Mouse (Mus musculus) embryonic facial prominence, embryonic 12.5 days (tissue): Measurements from ENCODE around the gene Shc3. TPM values are rescaled to one million over a fixed set of nuclear protein-coding genes. Genes with fewer than 3 reads are reported as not detected.

ENCODE experiments used
- ATAC-seq: fragments of 200-750 bp; cut with Nextera tagmentation; 2 replicates; pipeline ENCODE4 v1.8.0; 2017; ENCODE audit not compliant: insufficient number of reproducible peaks, insufficient read depth, low FRiP score, low TSS enrichment
- H3K27ac ChIP-seq: fragments of 300-500 bp; sonication (generic); 2 replicates; pipeline ENCODE4 v1.5.1; 2016; ENCODE audit warnings: mild to moderate bottlenecking
- H3K27me3 ChIP-seq: fragments of 300-500 bp; sonication (generic); 2 replicates; pipeline ENCODE4 v1.6.1; 2016; ENCODE audit warnings: mild to moderate bottlenecking, moderate library complexity
- H3K36me3 ChIP-seq: fragments of 300-500 bp; sonication (generic); 2 replicates; pipeline ENCODE4 v1.6.1; 2016; ENCODE audit warnings: mild to moderate bottlenecking
- H3K4me1 ChIP-seq: fragments of 300-500 bp; sonication (generic); 2 replicates; pipeline ENCODE4 v1.6.1; 2016
- H3K4me2 ChIP-seq: fragments of 300-500 bp; sonication (generic); replicated peaks from 2 replicates; pipeline ENCODE4 v1.6.1; 2016; ENCODE audit warnings: mild to moderate bottlenecking, moderate library complexity
- H3K4me3 ChIP-seq: fragments of 300-500 bp; sonication (generic); 2 replicates; pipeline ENCODE4 v1.5.1; 2016; ENCODE audit warnings: mild to moderate bottlenecking
- H3K9ac ChIP-seq: fragments of 300-500 bp; sonication (generic); 2 replicates; pipeline ENCODE4 v1.6.1; 2016; ENCODE audit warnings: mild to moderate bottlenecking, moderate library complexity
- H3K9me3 ChIP-seq: fragments of 300-500 bp; sonication (generic); 2 replicates; pipeline ENCODE4 v1.6.1; 2016; ENCODE audit warnings: mild to moderate bottlenecking, moderate library complexity
- WGBS: fragments of 180-500 bp; shearing (Covaris S2); methylation state at CpG from one replicate; pipeline ENCODE4 v1.1.7; 2016; 5-methylcytosine and 5-hydroxymethylcytosine counted together
- polyA plus RNA-seq: library from polyadenylated mRNA; unstranded; fragments of >200 nt; fragmentation: Nextera tagmentation; extraction: Ambion mirVana; gene quantifications from 2 replicates; pipeline ENCODE4 v1.2.1, GENCODE M21; 2016

Gene Shc3
- polyA plus RNA-seq = 1.7 and 2.5 TPM in 2 replicates

DNA sequence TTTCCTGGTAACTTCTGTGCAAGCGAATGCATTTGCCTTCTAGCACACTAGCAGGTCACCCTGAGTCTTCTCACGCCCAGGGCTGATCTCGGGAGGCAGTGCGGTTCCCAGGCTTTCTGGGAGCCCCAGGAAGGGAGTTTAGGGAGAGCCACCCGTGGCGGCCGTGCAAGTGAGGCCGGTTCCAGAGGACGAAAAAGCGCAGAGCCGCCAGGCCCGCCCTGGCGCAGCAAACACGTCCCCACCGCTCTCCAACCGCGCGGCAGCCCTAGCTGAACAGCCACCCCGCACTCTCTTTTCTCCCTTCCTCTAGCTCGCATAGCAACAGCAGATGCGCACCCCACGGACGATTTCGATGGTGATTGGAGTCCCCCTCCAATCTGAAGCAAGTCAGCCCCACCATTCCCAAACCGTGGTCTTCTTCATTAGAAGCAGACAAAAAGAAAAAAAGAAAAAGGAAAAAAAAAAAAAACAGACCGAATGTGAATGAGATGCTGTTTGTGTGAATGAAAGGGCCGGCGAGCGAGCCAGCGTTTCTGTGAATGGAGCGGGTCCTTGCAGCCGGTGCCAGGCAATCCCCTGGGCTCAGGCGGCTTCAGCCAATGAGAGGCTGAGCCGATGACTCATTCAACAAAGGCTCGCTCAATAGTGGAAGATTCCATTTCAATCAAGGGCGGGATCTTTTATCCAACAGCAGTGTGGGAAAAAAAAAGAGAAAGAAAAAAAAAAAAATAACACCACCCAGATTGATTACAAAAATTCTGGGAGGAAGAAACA, at the start of gene Shc3:
TSS of gene Shc3 (minus strand) at position 509 of the 774 bp plus-strand sequence.
- H3K27me3 ChIP-seq = peaks cover 54% of the 10 kb centered on the region

DNA sequence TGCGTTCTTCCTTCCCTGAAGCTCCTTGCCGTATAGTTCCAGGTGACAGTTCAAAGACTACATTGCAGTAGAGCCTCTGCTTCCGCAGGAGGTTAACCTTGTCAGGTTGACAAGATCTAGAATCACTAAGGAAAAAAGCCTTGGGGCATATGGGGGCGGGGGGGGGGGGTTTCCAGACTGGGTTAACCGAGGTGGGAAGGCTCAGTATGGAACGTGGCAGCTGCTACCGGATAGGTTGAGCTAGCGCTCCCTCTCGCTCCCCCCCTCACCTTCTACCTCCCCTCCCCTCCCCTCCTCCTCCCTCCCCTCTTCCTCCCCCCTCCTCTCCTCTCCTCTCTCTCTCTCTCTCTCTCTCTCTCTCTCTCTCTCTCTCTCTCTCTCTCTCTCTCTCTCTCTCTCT, 49.4 kb upstream of the Shc3 start:
- Histone ChIP-seq H3K9me3 (no peaks in the 10 kb centered on the region), H3K9ac (no peak overlapping the region), H3K27me3 (no peaks in the 10 kb centered on the region), H3K36me3 (no peaks in the 10 kb centered on the region), H3K4me3 (no peak overlapping the region), H3K27ac (no peak overlapping the region), H3K4me1 (peaks cover 7% of the 10 kb centered on the region; the same call in 1 of the 2 replicates), H3K4me2 (no peak overlapping the region)
- 8% methylated on average over 6 of the region's 9 CpGs for WGBS
- ATAC-seq = no peak

More for the DNA sequence above, at the start of gene Shc3:
- peaks cover 21% of the 10 kb centered on the region for H3K4me1 ChIP-seq
- ATAC-seq = peak; percentile 74; the same call in 1 of the 2 replicates
- no peaks in the 10 kb centered on the region for H3K36me3 ChIP-seq
- H3K4me2 ChIP-seq = peak within 1 kb of the TSS; percentile 92
- H3K9me3 ChIP-seq = peaks cover 4% of the 10 kb centered on the region; the same call in 1 of the 2 replicates
- H3K4me3 ChIP-seq = peak within 1 kb of the TSS; percentile 31
- peak within 1 kb of the TSS; percentile 67 for H3K27ac ChIP-seq
- WGBS = under 1% methylated on average over 36 of the region's 36 CpGs
- H3K9ac ChIP-seq = peak within 1 kb of the TSS; percentile 48

DNA sequence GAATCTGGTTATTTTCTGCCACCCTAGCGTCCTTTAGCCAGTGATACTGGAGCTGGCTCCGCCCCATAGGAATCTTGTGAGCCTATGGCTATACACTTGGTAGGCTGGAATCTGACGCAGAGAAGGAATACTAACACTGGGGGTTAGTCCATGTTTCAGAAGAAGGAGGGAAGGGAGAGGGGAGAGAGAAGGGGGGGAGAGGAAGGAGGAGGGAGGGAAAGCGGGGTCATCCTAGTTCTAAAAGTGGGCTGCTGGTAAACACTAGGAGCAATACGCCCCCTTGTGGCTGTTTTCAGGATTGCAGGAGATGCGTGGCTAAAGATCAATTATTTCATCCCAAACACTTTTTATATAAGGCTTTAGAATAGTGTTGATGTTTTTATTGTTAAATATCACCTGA, 48.6 kb upstream of the Shc3 start:
- Histone ChIP-seq H3K36me3 (no peaks in the 10 kb centered on the region), H3K4me1 (peaks cover 7% of the 10 kb centered on the region; the same call in 1 of the 2 replicates), H3K4me2 (no peak overlapping the region), H3K27ac (no peak overlapping the region), H3K9ac (no peak overlapping the region), H3K4me3 (no peak overlapping the region), H3K27me3 (no peaks in the 10 kb centered on the region), H3K9me3 (no peaks in the 10 kb centered on the region)
- no peak for ATAC-seq
- 17% methylated on average over 6 of the region's 6 CpGs for WGBS

DNA sequence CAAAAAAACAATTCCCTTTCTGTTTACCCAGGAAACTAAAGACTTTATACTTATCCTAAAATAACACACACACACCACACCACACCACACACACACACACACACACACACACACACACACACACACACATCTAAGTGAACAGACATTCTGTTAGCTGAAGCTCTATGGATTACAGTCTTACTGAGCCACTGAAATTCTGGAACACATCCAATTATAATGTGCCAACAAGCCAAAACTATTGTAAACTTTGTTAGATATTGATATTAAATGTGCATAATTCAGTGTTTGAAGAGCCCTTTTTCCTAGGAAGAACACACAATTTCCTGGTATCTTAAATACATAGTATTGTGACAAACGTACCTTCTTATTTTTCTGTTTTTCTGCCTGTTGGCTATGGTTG, 48.1 kb upstream of the Shc3 start:
- Histone ChIP-seq H3K9me3 (no peaks in the 10 kb centered on the region), H3K4me3 (no peak overlapping the region), H3K4me1 (peaks cover 7% of the 10 kb centered on the region; the same call in 1 of the 2 replicates), H3K36me3 (no peaks in the 10 kb centered on the region), H3K27ac (no peak overlapping the region), H3K9ac (no peak overlapping the region), H3K4me2 (no peak overlapping the region), H3K27me3 (no peaks in the 10 kb centered on the region)
- no peak for ATAC-seq
- WGBS = 56% methylated on average over 1 of the region's 1 CpGs

DNA sequence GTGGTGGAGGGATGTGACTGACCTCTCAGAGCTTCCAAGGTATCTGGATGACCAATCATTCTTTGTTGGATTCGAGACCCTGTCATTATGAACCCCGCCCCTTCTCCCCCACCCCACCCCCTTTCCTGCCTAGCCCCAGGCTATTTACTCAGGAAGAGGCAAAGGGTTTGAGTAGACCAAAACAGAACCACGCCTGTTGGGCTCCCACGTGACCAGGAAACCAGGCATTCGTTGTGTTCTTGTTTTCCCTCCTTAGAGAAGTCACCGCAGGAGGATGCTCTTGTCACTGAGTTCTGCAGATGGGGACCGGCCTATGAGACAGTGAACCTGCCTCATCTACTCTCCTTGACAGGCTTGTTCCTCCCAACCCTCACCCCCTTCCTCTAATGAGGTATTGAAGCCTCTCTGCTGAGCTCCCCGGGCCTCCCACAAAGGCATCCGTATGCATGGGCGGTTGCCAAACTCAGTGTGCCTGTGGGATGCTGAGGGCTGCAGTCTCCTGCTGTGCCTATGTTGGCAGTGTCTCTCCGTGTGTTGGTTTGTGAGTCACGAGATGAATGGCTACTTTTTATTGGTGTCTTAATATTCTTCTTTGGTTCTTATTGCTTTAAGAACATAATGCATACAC, 47.3 kb upstream of the Shc3 start:
- 9% methylated on average over 12 of the region's 12 CpGs for WGBS
- H3K9me3 ChIP-seq = no peaks in the 10 kb centered on the region
- peaks cover 7% of the 10 kb centered on the region; the same call in 1 of the 2 replicates for H3K4me1 ChIP-seq
- H3K27me3 ChIP-seq = no peaks in the 10 kb centered on the region
- no peak for ATAC-seq
- no peak overlapping the region for H3K4me2 ChIP-seq
- no peak overlapping the region for H3K27ac ChIP-seq
- H3K36me3 ChIP-seq = no peaks in the 10 kb centered on the region
- H3K4me3 ChIP-seq = no peak overlapping the region
- H3K9ac ChIP-seq = no peak overlapping the region

DNA sequence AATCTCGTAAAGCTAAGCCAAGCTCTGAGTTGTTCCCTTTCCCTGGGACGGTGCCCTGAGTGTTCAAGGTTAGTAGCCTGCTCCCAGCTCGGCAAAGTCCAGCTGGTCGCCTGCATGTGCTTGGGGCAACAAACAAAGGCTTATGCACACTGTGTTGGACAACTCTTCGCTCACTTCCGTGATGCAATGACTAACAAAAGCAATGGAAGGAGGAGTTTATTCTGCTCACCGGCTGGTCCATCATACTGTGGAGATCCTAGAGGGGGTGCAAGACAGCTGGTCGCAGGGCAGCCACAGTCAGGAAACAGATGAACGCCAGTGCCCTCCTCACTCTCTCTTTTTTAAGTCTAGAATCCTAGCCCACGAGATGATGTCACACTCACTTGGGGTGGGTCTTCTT, 46.6 kb upstream of the Shc3 start:
- peaks cover 11% of the 10 kb centered on the region; the same call in 1 of the 2 replicates for H3K4me1 ChIP-seq
- H3K4me2 ChIP-seq = no peak overlapping the region
- WGBS = 49% methylated on average over 10 of the region's 10 CpGs
- ATAC-seq = no peak
- H3K4me3 ChIP-seq = no peak overlapping the region
- no peaks in the 10 kb centered on the region for H3K27me3 ChIP-seq
- H3K9ac ChIP-seq = no peak overlapping the region
- H3K27ac ChIP-seq = no peak overlapping the region
- H3K9me3 ChIP-seq = no peaks in the 10 kb centered on the region
- no peaks in the 10 kb centered on the region for H3K36me3 ChIP-seq

DNA sequence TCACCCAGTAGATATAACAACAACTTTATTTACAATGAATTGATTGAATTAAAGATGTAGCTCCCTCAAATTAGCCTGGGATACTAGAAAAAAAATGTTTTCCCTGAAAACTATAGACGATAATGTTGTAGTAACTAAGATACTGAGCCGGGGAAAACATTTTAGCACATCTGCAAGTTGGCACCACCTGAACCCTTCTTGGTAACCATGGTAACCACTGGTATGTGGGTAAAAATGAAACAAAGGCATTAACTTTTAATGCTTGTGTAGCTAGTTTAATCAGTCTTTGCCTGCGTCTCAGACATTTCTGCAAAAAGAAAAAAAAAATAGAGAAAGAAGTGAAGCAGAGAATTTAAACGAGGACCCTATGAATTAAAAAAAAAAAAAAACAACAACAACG, 42.3 kb upstream of the Shc3 start:
- no peak overlapping the region for H3K9ac ChIP-seq
- peak overlapping the region; percentile 26; the same call in 1 of the 2 replicates for H3K4me2 ChIP-seq
- H3K36me3 ChIP-seq = no peaks in the 10 kb centered on the region
- peaks cover 11% of the 10 kb centered on the region; the same call in 1 of the 2 replicates for H3K4me1 ChIP-seq
- no peaks in the 10 kb centered on the region for H3K27me3 ChIP-seq
- WGBS = 48% methylated on average over 5 of the region's 5 CpGs
- no peaks in the 10 kb centered on the region for H3K9me3 ChIP-seq
- no peak overlapping the region for H3K27ac ChIP-seq
- H3K4me3 ChIP-seq = no peak overlapping the region
- no peak for ATAC-seq

DNA sequence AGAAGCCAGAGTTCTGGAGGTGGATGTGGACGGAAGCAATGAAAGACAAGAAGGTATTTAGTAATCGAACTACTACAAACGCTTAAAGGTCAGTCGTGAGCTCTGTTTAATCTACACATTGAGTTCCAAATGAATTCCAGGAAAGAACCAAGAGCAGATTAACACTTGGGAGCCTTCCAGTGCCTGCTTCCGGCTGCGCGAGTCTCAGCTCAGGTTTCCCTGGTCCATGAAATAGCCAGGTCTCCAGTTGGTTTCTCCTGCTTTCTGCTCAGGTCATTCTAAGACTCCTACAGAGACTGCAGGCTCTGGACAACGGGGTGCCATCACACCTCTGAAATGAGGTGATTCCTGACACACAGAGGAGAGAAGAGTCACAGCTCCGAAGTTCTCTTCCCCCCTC, 41.8 kb upstream of the Shc3 start:
- no peaks in the 10 kb centered on the region for H3K9me3 ChIP-seq
- H3K27ac ChIP-seq = no peak overlapping the region
- no peaks in the 10 kb centered on the region for H3K36me3 ChIP-seq
- 21% methylated on average over 9 of the region's 9 CpGs for WGBS
- H3K4me1 ChIP-seq = peaks cover 7% of the 10 kb centered on the region; the same call in 1 of the 2 replicates
- no peak overlapping the region for H3K9ac ChIP-seq
- no peaks in the 10 kb centered on the region for H3K27me3 ChIP-seq
- ATAC-seq = no peak
- H3K4me2 ChIP-seq = peak overlapping the region; percentile 26; the same call in 1 of the 2 replicates
- no peak overlapping the region for H3K4me3 ChIP-seq

DNA sequence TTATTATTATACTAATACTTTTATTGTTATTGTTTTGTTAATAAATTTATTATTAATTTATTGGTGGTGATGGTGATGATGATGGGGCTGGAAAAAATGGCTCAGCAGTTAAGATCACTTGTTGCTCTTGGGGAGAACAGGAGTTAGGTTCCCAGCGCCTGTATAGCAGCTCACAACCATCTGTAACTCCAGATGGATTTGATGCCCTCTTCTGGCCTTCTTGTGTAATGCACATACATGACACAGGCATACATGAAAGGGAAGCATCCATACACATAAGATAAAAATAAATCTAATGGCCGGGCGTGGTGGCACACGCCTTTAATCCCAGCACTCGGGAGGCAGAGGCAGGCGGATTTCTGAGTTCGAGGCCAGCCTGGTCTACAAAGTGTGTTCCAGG, 40.0 kb upstream of the Shc3 start:
- no peak for ATAC-seq
- Histone ChIP-seq H3K9ac (no peak overlapping the region), H3K27ac (no peak overlapping the region), H3K4me1 (peaks cover 4% of the 10 kb centered on the region; the same call in 1 of the 2 replicates), H3K4me3 (no peak overlapping the region), H3K36me3 (no peaks in the 10 kb centered on the region), H3K4me2 (no peak overlapping the region), H3K27me3 (no peaks in the 10 kb centered on the region), H3K9me3 (no peaks in the 10 kb centered on the region)
- 97% methylated on average over 7 of the region's 7 CpGs for WGBS

DNA sequence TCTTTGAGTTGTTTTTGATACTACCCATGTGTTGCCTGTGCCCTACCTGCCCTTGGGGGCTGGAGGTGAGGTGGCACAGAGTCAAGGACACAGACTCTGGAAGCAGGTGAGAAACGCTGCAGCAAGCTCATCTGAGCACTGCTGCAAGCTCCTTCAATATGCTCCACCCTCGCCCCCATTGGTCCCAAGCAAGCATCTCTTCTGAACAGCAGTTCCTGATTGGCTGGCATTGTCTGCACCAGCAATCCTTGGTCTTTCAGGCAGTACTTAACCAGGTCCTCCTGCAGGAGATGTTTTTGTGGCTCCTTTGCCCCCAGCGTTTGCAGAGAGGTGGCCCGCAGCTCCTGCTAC, 34.6 kb upstream of the Shc3 start:
- Histone ChIP-seq H3K36me3 (no peaks in the 10 kb centered on the region), H3K4me3 (no peak overlapping the region), H3K27me3 (no peaks in the 10 kb centered on the region), H3K4me1 (peaks cover 10% of the 10 kb centered on the region), H3K9me3 (no peaks in the 10 kb centered on the region), H3K9ac (no peak overlapping the region), H3K4me2 (peak overlapping the region; percentile 39), H3K27ac (no peak overlapping the region)
- WGBS = 47% methylated on average over 4 of the region's 4 CpGs
- ATAC-seq = no peak

DNA sequence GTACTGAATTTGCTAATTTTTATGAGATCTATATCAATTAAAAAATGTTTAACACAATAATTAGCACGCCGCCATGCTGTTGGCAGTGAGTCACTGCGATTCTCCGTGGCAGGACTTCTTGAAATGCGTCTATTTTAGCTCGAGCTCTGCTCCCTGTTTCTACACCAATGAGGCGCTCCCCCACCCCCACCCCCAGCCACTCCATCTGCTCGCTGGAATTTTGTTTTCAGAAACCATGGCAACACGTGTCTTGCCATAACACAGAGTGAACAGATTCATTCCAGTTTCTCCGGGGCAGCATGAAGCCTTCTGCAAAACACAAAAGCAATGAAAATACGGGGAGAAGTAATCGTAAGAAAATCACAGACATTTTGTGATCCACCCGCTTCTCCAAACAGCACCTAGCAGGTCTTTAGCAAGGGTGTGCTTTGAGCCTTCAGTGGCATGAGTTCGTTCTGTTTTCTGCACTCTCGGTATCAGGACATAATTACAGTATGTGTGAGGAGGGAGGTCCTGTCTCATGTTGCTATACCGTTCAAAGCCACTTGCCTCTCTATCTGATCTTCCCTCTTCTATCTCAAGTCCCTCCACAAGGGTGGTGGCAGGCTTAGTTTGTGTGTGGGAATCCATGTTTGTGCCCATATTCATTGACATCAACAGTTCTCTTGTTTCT, 34.1 kb upstream of the Shc3 start:
- Histone ChIP-seq H3K27ac (no peak overlapping the region), H3K9ac (no peak overlapping the region), H3K27me3 (no peaks in the 10 kb centered on the region), H3K9me3 (no peaks in the 10 kb centered on the region), H3K4me3 (peak overlapping the region; percentile 11; the same call in 1 of the 2 replicates), H3K4me1 (peaks cover 10% of the 10 kb centered on the region), H3K36me3 (no peaks in the 10 kb centered on the region), H3K4me2 (peak overlapping the region; percentile 39)
- ATAC-seq = 0 out of 2 replicates have a peak, but pooled peaks have one; percentile 56
- WGBS = 17% methylated on average over 16 of the region's 16 CpGs
